Mouse (Mus musculus): ENCODE data around the gene Stx18. TPM values are rescaled to one million over a fixed set of nuclear protein-coding genes. Genes with fewer than 3 reads are reported as not detected.

The Stx18 gene
- polyA plus RNA-seq, 1 experiment: 10.2 TPM

DNA sequence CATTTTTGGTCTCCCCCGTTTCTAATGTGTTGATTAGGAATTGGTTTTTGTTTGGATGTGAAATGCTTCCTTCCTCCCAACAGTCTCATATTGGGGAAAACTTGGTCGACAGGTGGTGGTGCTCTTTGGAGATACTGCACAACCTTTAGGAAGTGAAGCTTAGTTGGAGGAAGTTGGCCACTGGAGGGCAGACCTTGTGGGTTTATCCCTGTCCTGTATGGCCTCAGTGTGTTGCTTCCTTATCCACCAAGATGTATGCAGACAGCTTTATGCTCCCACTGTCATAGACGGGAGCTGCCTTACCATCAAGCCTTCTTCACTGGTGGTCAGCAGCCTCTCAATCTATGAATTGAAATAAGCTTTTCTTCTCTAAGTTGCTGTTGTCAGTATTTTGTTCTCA is 9.6 kb downstream of the Stx18 start:
- TF ChIP-seq CTCF (IDR thresholded peaks at IDR 0.05; ENCODE audit: extremely low read depth, insufficient read depth, insufficient read length, insufficient replicate concordance) (no peak), POLR2A (IDR thresholded peaks at IDR 0.05; ENCODE audit: low read depth, low read length) (no peak)
- WGBS: 45% methylated on average over 3 of the region's 3 CpGs

DNA sequence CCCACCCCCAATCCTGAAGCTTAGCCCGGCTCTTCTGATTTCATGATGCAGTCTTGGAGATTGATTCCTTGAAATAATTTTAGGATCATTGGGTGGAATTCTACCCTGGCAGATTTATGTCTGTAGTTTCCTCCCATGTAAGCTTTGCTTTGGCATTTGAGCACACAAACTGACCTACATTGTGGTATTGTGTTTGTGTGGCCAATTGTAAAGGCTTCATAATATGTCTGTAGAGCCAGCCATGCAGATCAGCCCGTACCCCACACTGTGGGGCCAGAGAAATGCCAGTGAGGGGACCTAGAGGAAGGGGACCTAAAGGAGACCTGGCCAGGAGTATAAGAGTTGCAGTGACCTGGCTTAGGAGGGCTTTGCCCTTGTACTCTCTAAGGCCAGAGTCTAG is 22.5 kb downstream of the Stx18 start:
- TF ChIP-seq POLR2A (IDR thresholded peaks at IDR 0.05; ENCODE audit: low read depth, low read length) (no peak), CTCF (IDR thresholded peaks at IDR 0.05; ENCODE audit: extremely low read depth, insufficient read depth, insufficient read length, insufficient replicate concordance) (no peak)
- Histone ChIP-seq H3K27ac (ENCODE audit: insufficient read depth, low read length) (no peak overlapping the region), H3K4me3 (ENCODE audit: extremely low read depth, insufficient read depth, insufficient read length) (no peak overlapping the region), H3K4me1 (ENCODE audit: control insufficient read depth, insufficient read depth, insufficient read length) (no peaks in the 10 kb centered on the region), H3K36me3 (ENCODE audit: control insufficient read depth, insufficient read depth, low read length) (no peaks in the 10 kb centered on the region), H3K27me3 (ENCODE audit: control insufficient read depth, insufficient read depth, low read length) (no peaks in the 10 kb centered on the region)
- WGBS: 91% methylated on average over 2 of the region's 2 CpGs
- DNase-seq (ENCODE audit: low read depth in 1 of 2, low spot score in 2 of 2): no peak

More for the DNA sequence above, 9.6 kb downstream of the Stx18 start:
- Histone ChIP-seq H3K4me3 (ENCODE audit: extremely low read depth, insufficient read depth, insufficient read length) (no peak overlapping the region), H3K4me1 (ENCODE audit: control insufficient read depth, insufficient read depth, insufficient read length) (peaks cover 1% of the 10 kb centered on the region; the same call in 1 of the 2 replicates), H3K27me3 (ENCODE audit: control insufficient read depth, insufficient read depth, low read length) (no peaks in the 10 kb centered on the region), H3K27ac (ENCODE audit: insufficient read depth, low read length) (no peak overlapping the region), H3K36me3 (ENCODE audit: control insufficient read depth, insufficient read depth, low read length) (no peaks in the 10 kb centered on the region)
- DNase-seq (ENCODE audit: low read depth in 1 of 2, low spot score in 2 of 2): no peak

DNA sequence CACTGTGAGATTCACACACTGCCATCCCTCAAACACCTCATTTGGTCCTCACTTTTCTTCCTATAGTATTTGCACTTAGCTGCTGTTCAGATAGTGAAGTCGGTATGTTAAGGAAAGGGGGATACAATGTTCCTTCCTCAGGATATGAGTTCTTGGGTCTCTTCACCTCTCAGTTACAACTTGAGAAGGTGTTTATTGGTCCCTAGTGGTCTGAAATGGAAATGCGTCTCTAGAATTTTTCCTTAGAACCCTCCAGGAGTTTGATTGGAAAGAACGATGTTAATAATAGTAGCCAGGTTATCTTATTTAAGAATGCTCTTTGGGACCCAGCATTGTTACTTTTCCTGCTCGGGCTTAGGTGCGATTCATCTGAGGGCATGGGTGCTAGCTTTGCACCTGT is 24.2 kb downstream of the Stx18 start:
- WGBS: 47% methylated on average over 5 of the region's 5 CpGs
- Histone ChIP-seq H3K27me3 (ENCODE audit: control insufficient read depth, insufficient read depth, low read length) (no peaks in the 10 kb centered on the region), H3K4me3 (ENCODE audit: extremely low read depth, insufficient read depth, insufficient read length) (no peak overlapping the region), H3K27ac (ENCODE audit: insufficient read depth, low read length) (no peak overlapping the region), H3K36me3 (ENCODE audit: control insufficient read depth, insufficient read depth, low read length) (no peaks in the 10 kb centered on the region), H3K4me1 (ENCODE audit: control insufficient read depth, insufficient read depth, insufficient read length) (no peaks in the 10 kb centered on the region)
- DNase-seq (ENCODE audit: low read depth in 1 of 2, low spot score in 2 of 2): no peak
- TF ChIP-seq CTCF (IDR thresholded peaks at IDR 0.05; ENCODE audit: extremely low read depth, insufficient read depth, insufficient read length, insufficient replicate concordance): no peak
- no peak for TF ChIP-seq POLR2A (IDR thresholded peaks at IDR 0.05; ENCODE audit: low read depth, low read length)

DNA sequence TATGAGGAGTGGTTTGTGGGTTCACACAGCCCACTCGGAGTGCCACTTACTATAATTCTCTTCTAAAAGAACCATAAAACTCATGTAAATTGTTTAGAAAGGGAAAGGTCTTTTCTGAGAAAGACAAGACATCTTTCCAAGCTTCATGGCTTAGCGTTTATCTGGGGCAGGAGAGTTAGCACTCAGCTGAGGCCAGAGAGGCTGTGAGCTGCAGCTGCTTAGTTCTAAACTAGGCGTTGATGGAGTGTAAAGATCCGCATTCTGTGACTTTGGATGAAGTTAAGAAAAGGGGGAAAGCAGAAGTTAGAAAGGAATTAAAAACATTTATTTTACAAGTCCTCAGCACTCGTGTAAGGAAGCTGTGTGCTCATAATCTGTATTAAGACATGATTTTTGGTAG is 24.8 kb downstream of the Stx18 start:
- TF ChIP-seq CTCF (IDR thresholded peaks at IDR 0.05; ENCODE audit: extremely low read depth, insufficient read depth, insufficient read length, insufficient replicate concordance): no peak
- TF ChIP-seq POLR2A (IDR thresholded peaks at IDR 0.05; ENCODE audit: low read depth, low read length): no peak
- no peak overlapping the region for H3K27ac ChIP-seq (ENCODE audit: insufficient read depth, low read length)
- no peaks in the 10 kb centered on the region for H3K36me3 ChIP-seq (ENCODE audit: control insufficient read depth, insufficient read depth, low read length)
- DNase-seq (ENCODE audit: low read depth in 1 of 2, low spot score in 2 of 2): no peak
- WGBS: 82% methylated on average over 5 of the region's 5 CpGs
- H3K27me3 ChIP-seq (ENCODE audit: control insufficient read depth, insufficient read depth, low read length): no peaks in the 10 kb centered on the region
- H3K4me3 ChIP-seq (ENCODE audit: extremely low read depth, insufficient read depth, insufficient read length): no peak overlapping the region
- no peaks in the 10 kb centered on the region for H3K4me1 ChIP-seq (ENCODE audit: control insufficient read depth, insufficient read depth, insufficient read length)

DNA sequence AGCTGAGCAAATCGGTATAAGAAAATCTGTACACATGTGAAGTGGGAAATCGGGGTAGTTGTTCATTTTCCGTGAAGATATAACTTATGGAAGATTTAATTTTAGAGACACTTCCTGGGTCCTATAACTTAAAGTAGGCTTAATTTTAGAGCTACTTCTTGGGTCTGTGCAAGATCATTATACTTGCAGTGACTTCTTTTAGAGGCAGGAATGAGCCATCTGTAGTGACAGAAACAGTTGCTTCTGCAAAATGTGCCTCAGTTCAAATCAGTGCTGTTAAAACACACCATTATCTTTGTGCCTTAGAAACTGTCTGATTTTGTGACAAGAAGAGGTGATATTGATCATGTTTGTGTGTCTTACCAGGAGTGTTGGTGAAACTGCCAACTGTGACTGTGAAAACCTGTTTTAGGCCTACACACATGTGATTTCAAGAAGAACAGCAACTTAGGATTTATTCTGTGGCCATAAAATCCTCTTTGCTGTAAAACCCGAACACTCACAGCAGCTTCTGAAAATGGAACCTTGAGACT is 25.6 kb downstream of the Stx18 start:
- 92% methylated on average over 4 of the region's 4 CpGs for WGBS
- TF ChIP-seq POLR2A (IDR thresholded peaks at IDR 0.05; ENCODE audit: low read depth, low read length) (no peak), CTCF (IDR thresholded peaks at IDR 0.05; ENCODE audit: extremely low read depth, insufficient read depth, insufficient read length, insufficient replicate concordance) (no peak)
- no peak for DNase-seq (ENCODE audit: low read depth in 1 of 2, low spot score in 2 of 2)
- no peaks in the 10 kb centered on the region for H3K27me3 ChIP-seq (ENCODE audit: control insufficient read depth, insufficient read depth, low read length)
- no peak overlapping the region for H3K4me3 ChIP-seq (ENCODE audit: extremely low read depth, insufficient read depth, insufficient read length)
- H3K27ac ChIP-seq (ENCODE audit: insufficient read depth, low read length): no peak overlapping the region
- no peaks in the 10 kb centered on the region for H3K4me1 ChIP-seq (ENCODE audit: control insufficient read depth, insufficient read depth, insufficient read length)
- H3K36me3 ChIP-seq (ENCODE audit: control insufficient read depth, insufficient read depth, low read length): no peaks in the 10 kb centered on the region

DNA sequence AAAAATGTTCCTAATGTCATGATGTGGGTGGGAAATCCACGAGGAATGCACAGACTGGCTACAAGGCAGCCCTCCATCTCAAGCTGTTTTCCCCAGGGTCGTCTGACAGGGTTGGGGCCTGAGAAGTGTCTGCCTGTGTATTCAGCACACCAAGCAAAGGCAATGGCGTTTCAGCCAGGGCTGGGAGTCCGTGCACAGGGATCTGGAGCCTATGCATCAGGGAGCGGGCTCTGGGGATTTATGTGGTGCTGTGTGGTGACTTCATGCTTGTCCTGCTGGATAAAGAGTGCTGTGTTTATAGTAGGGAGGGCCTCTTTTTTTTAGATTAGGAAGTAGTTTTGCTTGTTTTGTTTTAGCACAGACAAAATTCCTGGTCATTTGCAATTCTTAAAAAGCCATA is 26.2 kb downstream of the Stx18 start:
- DNase-seq (ENCODE audit: low read depth in 1 of 2, low spot score in 2 of 2): no peak
- TF ChIP-seq POLR2A (IDR thresholded peaks at IDR 0.05; ENCODE audit: low read depth, low read length): no peak
- no peak for TF ChIP-seq CTCF (IDR thresholded peaks at IDR 0.05; ENCODE audit: extremely low read depth, insufficient read depth, insufficient read length, insufficient replicate concordance)
- WGBS: 89% methylated on average over 5 of the region's 5 CpGs
- Histone ChIP-seq H3K4me1 (ENCODE audit: control insufficient read depth, insufficient read depth, insufficient read length) (no peaks in the 10 kb centered on the region), H3K27me3 (ENCODE audit: control insufficient read depth, insufficient read depth, low read length) (no peaks in the 10 kb centered on the region), H3K36me3 (ENCODE audit: control insufficient read depth, insufficient read depth, low read length) (no peaks in the 10 kb centered on the region), H3K27ac (ENCODE audit: insufficient read depth, low read length) (no peak overlapping the region), H3K4me3 (ENCODE audit: extremely low read depth, insufficient read depth, insufficient read length) (no peak overlapping the region)

DNA sequence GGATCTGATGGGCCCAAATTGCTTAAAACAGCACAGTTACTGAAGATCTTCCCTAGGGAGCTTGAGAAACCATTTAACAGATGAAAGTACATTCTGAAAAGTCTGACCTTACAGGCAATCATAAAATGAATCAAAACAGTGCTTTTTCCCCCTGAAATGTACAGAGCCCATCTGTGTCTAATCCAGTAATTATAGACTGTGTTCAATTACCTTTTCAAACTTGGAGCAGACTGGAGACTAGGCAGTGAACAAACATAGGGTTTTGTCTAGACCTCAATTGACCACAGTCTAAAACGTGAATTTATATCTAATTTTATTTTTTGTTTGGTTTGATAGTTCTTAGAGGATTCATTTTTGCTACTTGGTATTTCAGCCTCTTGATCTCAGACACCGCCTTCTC is 26.9 kb downstream of the Stx18 start:
- H3K4me1 ChIP-seq (ENCODE audit: control insufficient read depth, insufficient read depth, insufficient read length): no peaks in the 10 kb centered on the region
- TF ChIP-seq CTCF (IDR thresholded peaks at IDR 0.05; ENCODE audit: extremely low read depth, insufficient read depth, insufficient read length, insufficient replicate concordance) (no peak), POLR2A (IDR thresholded peaks at IDR 0.05; ENCODE audit: low read depth, low read length) (no peak)
- H3K4me3 ChIP-seq (ENCODE audit: extremely low read depth, insufficient read depth, insufficient read length): no peak overlapping the region
- no peaks in the 10 kb centered on the region for H3K36me3 ChIP-seq (ENCODE audit: control insufficient read depth, insufficient read depth, low read length)
- WGBS: 88% methylated on average over 2 of the region's 2 CpGs
- DNase-seq (ENCODE audit: low read depth in 1 of 2, low spot score in 2 of 2): no peak
- H3K27ac ChIP-seq (ENCODE audit: insufficient read depth, low read length): no peak overlapping the region
- no peaks in the 10 kb centered on the region for H3K27me3 ChIP-seq (ENCODE audit: control insufficient read depth, insufficient read depth, low read length)

Data from spleen, adult 2 months (tissue).